Mouse (Mus musculus) liver, adult (tissue): Measurements from ENCODE around the gene Mmgt2.

ENCODE experiments used
- GATA4 ChIP-seq: IDR thresholded peaks from 2 replicates; pipeline ENCODE4 v1.6.1; 2014; ENCODE audit warnings: mild to moderate bottlenecking, low read length; ENCODE audit not compliant: insufficient replicate concordance

Gene Mmgt2

GRCm38 (mm10) chr11:62612604-62613003 lies 35.9 kb upstream of the Mmgt2 start:
- no peak for TF ChIP-seq GATA4

- no peak for TF ChIP-seq GATA4
Measured at GRCm38 (mm10) chr11:62613657-62614365, 34.7 kb upstream of the Mmgt2 start.

DNA sequence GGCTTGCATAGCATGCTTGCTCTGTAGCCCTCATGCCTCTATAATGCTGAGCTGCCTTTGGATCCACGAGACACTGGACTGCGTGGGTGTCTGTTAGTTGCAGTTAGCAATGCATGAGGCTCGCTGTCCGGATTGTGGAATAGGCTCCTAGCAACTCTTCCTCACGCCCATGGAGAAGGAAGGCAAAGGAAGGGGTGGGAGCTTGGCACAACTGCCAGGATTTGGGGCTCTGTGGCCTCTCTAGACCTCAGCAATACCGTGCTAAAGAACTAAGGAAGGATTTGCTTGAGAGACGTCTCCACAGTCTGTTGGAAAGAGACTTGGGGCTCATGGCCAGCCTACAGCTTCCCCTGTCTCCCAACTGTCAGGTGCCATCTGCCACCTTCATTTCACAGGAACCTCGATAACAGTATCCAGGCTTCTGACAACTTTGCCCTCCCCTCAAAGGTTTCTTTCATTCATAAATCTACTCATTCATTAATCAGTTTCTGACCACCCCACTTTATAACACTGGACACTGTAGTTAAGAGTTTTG lies 33.5 kb upstream of the Mmgt2 start:
- TF ChIP-seq GATA4: no peak

DNA sequence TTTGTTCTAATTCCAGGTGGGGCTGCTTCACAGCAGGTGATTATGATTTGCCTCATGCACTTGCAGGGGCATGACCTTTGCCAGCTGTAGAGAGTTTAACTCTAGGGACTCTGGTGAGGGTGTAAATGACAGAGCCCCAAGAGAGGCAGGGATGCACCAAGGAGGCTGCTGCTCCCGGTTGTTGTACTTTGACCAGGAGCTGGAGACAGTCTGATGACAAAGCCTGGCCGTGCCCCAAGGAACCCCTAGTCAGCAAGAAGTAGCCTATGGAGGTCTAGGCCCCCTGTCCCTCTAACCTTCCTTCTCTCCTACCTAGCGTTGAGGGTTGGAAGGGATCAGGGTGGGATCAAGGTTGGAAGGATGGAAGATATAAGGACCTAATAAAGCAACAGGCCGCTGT lies 33.0 kb upstream of the Mmgt2 start:
- TF ChIP-seq GATA4: no peak

GRCm38 (mm10) chr11:62621079-62621478 lies 27.4 kb upstream of the Mmgt2 start:
- no peak for TF ChIP-seq GATA4

- TF ChIP-seq GATA4: no peak
Measured at GRCm38 (mm10) chr11:62621586-62622283, 26.7 kb upstream of the Mmgt2 start.

DNA sequence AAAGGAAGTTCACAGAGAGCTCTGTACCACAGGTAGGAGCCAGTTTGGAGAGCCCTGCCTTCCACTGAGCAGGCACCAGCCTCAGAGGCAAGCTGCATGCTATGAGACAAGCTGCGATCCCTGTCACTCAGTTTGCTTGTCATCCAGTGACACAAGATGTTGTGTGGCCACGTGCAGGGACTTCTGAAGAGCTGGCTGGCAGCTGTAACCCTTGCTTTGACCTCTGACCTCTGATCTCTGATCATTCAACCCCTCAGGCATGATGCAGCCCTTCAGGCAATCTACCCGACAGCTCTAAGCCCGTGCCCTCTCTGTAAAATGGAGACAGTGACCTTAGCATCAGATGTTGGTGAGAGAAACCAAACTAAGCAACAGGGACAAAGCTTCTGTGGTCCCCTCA lies 25.6 kb upstream of the Mmgt2 start:
- TF ChIP-seq GATA4: no peak

- no peak for TF ChIP-seq GATA4
Measured at GRCm38 (mm10) chr11:62624341-62625291, 23.8 kb upstream of the Mmgt2 start.

DNA sequence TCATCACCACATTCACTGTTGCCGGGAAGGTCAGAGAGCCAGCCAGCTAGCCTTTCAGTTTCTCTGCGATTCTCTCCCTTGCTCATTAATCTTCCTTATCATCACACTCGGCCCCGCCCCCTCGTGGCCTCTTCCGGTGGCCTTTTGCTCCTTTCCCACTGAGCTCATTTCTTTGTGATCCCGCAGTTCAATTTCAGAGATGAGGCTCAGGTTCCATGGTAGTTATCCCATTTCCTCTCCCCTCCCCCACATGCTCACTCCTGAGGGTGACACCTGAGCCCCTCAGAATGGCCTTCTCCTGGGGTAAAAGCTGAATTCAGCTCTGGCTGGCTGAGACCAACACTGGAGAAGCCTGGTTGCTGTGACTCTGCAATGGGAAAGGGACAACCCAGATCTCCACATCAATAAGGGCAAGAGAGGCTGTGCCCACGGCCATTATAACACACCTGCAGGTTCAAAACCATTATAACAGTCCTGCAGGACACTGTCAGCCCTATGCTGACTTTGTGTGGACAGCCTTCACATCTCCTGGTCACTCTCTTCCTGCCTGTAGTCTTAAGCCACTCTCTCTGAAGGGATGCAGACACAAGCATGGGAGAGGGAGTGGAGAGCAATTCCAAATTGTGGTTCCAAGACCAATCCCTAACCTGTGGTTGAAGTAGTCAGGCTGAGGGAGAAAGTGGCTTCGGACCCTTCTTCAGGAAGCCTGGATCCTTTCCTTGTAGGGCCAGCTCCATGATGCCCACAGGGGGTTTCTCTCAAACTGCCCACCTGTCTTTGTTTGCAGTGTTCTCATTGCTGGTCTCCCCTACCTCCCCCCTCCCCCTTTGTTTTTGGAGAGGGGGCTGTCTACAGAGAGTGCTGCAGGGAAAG lies 18.9 kb upstream of the Mmgt2 start:
- no peak for TF ChIP-seq GATA4

GRCm38 (mm10) chr11:62630225-62630821 lies 18.1 kb upstream of the Mmgt2 start:
- no peak for TF ChIP-seq GATA4

DNA sequence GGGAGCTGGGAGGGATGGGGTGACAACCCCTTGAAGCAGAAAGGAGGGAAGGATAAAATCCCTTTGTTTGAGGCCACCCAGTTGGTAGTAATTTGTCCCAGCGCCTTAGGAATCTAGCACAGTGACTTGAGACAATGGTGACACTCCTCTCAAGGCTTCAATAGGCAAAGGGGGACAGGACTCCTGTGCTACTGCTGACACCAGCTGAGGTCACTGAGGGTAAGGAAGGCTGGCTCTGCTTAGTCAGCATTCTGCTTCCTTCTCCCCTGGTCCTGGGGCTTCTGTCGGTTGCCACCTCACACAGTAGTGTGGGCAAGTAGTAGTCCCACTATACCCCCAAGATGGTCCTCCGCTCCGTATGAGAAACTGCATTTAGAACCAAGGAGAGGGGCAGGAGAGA lies 17.3 kb upstream of the Mmgt2 start:
- no peak for TF ChIP-seq GATA4

DNA sequence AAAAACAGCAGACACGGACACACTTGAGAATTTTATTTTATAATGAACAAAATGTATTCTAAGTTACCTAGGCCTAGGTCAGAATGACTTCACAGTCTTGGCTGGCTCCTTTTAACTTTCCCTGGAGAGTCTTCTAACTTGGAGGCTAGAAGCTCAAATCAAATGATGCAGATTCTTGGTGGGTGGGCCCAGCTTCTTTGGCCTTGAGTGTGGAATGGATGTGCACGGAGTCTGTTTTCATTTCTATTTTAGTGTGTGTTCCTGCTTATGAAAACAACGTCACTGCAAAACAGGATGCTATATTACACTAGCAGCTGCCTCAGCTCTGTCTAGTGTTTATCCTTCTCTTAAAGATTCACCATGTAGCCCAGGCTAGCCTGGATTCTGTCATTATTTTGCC lies 13.1 kb upstream of the Mmgt2 start:
- TF ChIP-seq GATA4: no peak

- no peak for TF ChIP-seq GATA4
Measured at GRCm38 (mm10) chr11:62636105-62636839, 12.2 kb upstream of the Mmgt2 start.

DNA sequence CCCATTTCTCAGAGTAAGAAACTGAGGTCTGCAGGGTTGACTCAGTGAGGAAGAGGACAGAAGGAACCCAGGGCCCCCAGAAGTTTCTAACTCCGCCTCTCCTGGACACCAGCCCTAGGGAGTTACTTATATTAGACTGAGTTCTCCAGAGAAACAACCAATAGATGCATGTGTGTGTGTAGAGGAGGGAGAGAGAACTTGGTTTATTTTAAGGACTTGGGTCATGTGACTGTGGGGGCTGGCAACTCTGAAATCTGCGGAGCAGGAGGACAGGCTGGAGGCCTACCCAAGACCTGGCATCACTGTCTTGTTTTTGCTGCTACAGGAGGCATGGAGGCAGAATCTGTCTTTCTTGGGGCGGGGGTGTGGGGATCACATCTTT lies 11.6 kb upstream of the Mmgt2 start:
- TF ChIP-seq GATA4: no peak

DNA sequence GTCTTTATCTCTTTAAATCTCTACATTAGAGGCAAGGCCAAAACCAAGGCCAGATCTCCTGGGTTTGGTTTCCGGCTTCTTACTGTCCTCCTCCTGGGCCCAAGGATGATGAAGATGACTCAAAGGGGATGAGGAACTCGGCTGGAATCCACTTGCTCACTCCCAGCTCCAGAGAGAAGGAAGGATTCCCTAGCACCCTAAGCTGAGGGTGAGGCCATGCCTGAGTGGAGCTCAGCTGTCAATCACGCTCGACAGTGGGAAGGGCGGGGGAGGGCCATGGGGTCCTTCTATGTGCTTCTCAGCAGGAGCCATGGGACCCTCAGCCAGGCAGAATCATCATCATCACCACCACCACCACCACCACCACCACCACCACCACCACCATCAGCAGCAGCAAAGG lies 11.1 kb upstream of the Mmgt2 start:
- no peak for TF ChIP-seq GATA4
